Mouse (Mus musculus) spleen, adult 2 months (tissue): ENCODE data around the gene Slc25a18.

Experiments used
- CTCF ChIP-seq: fragments of 200-500 bp; IDR thresholded peaks from 2 replicates; pipeline ENCODE4 v1.5.1; 2011; ENCODE audit warnings: mild to moderate bottlenecking, inconsistent platforms; ENCODE audit not compliant: insufficient read depth, insufficient read length, insufficient replicate concordance; ENCODE audit errors: extremely low read depth
- POLR2A ChIP-seq: fragments of 200-500 bp; IDR thresholded peaks from 2 replicates; pipeline ENCODE4 v1.6.1; 2011; ENCODE audit warnings: low read depth, low read length, inconsistent platforms

DNA sequence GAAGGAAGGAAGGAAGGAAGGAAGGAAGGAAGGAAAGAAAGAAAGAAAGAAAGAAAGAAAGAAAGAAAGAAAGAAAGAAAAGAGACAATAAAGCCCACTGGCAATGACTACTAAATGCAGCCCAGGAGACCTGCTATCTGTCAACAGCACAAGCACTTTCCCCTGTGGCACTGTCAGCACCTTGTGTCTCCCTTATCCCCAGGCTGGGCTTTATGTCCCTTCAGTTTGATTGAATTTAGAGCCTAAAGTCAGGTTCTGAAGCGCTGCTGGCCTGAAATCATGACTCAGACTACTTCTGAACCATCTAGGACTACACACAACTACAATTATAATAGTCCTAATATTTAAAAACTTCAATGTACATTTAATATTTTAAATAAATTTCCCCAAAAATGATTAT, 47.6 kb downstream of the Slc25a18 start:
- TF ChIP-seq CTCF (no peak), POLR2A (no peak)
